10 mouse cellular contexts compared by ENCODE assay signal in genomic region chr1:89095642-89096424, GRCm38 (mm10). TPM values are rescaled to one million over a fixed set of nuclear protein-coding genes. Genes with fewer than 3 reads are reported as not detected.
DNase-seq lines count a peak whose midpoint lies in the region; ATAC-seq and TF ChIP-seq lines count a peak whose summit lies in the region.
"Had no signal": no experiment of that assay in that cellular context is flagged by ENCODE, and none has a peak within 500 bp of the region (broad histone marks: within the 10 kb centered on the region; RNA-seq: fewer than 3 reads in every experiment).

No protein-coding gene starts in this region.

- WGBS in heart, embryonic 14.5 days: 37% methylated on average over 14 of the region's 14 CpGs
- 33% methylated on average over 14 of the region's 14 CpGs for WGBS in embryonic facial prominence, embryonic 15.5 days
- WGBS in limb, embryonic 12.5 days: 20% methylated on average over 14 of the region's 14 CpGs

- peak overlapping the region; percentile 45; the same call in 1 of the 2 replicates for H3K9ac ChIP-seq in heart, embryonic 14.5 days (ENCODE audit: low read length)
- H3K9ac ChIP-seq in ES-Bruce4 (ENCODE audit: low read depth, poor library complexity, severe bottlenecking): peak overlapping the region; percentile 26
- H3K9ac ChIP-seq in embryonic facial prominence, embryonic 15.5 days: no peak overlapping the region
- no peak overlapping the region for H3K9ac ChIP-seq in limb, embryonic 12.5 days (replicated peaks)
- H3K9ac ChIP-seq: liver, embryonic 13.5 days had no signal

- 0 out of 2 replicates have a peak overlapping the region, but pooled peaks have one; percentile 41 for H3K4me2 ChIP-seq in heart, embryonic 14.5 days (ENCODE audit: low read length)
- no peak overlapping the region for H3K4me2 ChIP-seq in embryonic facial prominence, embryonic 15.5 days (replicated peaks)
- peak overlapping the region; percentile 36; the same call in 1 of the 2 replicates for H3K4me2 ChIP-seq in limb, embryonic 12.5 days
- H3K4me2 ChIP-seq: liver, embryonic 13.5 days had no signal

- H3K27ac ChIP-seq in heart, embryonic 14.5 days (replicated peaks in 1 of 2; ENCODE audit: control insufficient read depth in 1 of 2, insufficient read depth in 1 of 2, low read depth in 2 of 2, low read length in 2 of 2): peak overlapping the region in 1 of 2 experiments; percentile 19; a peak in 1 of 4 replicates
- peak overlapping the region; percentile 75 for H3K27ac ChIP-seq in ES-Bruce4 (ENCODE audit: insufficient read depth, low read length)
- H3K27ac ChIP-seq in embryonic facial prominence, embryonic 15.5 days (replicated peaks): no peak overlapping the region
- H3K27ac ChIP-seq in limb, embryonic 12.5 days: no peak overlapping the region
- H3K27ac ChIP-seq: liver, embryonic 13.5 days had no signal

- H3K27me3 ChIP-seq in heart, embryonic 14.5 days (ENCODE audit: control insufficient read depth, insufficient read depth, low read length): no peaks in the 10 kb centered on the region
- H3K27me3 ChIP-seq in ES-Bruce4 (ENCODE audit: control insufficient read depth, insufficient read depth, low read length, poor library complexity, severe bottlenecking): no peaks in the 10 kb centered on the region
- no peaks in the 10 kb centered on the region for H3K27me3 ChIP-seq in embryonic facial prominence, embryonic 15.5 days
- peaks cover 8% of the 10 kb centered on the region for H3K27me3 ChIP-seq in limb, embryonic 12.5 days

- no peaks in the 10 kb centered on the region for H3K36me3 ChIP-seq in heart, embryonic 14.5 days (ENCODE audit: control insufficient read depth, insufficient read depth, low read length)
- no peaks in the 10 kb centered on the region for H3K36me3 ChIP-seq in ES-Bruce4 (ENCODE audit: control insufficient read depth, insufficient read depth, low read length, poor library complexity, severe bottlenecking)
- no peaks in the 10 kb centered on the region for H3K36me3 ChIP-seq in embryonic facial prominence, embryonic 15.5 days
- H3K36me3 ChIP-seq in limb, embryonic 12.5 days: no peaks in the 10 kb centered on the region
- H3K36me3 ChIP-seq: liver, embryonic 13.5 days had no signal

- no peak for TF ChIP-seq CTCF in ES-Bruce4 (IDR thresholded peaks at IDR 0.05; ENCODE audit: low read depth, low read length)

- TF ChIP-seq POLR2A in ES-Bruce4 (IDR thresholded peaks at IDR 0.05; ENCODE audit: insufficient read depth, low read length): no peak

- ATAC-seq in heart, embryonic 14.5 days (ENCODE audit: insufficient number of reproducible peaks, insufficient read depth, low FRiP score, low read depth): 0 out of 2 replicates have a peak, but pooled peaks have one; percentile 20
- 0 out of 2 replicates have a peak, but pooled peaks have one; percentile 31 for ATAC-seq in embryonic facial prominence, embryonic 15.5 days (ENCODE audit: insufficient number of reproducible peaks, low FRiP score, low TSS enrichment, low read depth)
- ATAC-seq in limb, embryonic 12.5 days (ENCODE audit: insufficient number of reproducible peaks, insufficient read depth, low FRiP score, low TSS enrichment, low read depth): peak; percentile 63; the same call in 1 of the 2 replicates
- ATAC-seq in activated CD4-positive, CD25-positive, alpha-beta regulatory T cell, adult 4 months: no peak
- ATAC-seq in erythroblast, adult 5-6 weeks (replicated peaks; ENCODE audit: low FRiP score, poor library complexity, severe bottlenecking): no peak

- peaks cover 40 to 55% of the 10 kb centered on the region in 2 experiments for H3K4me1 ChIP-seq in heart, embryonic 14.5 days (ENCODE audit: control insufficient read depth in 2 of 2, insufficient read depth in 2 of 2, low read length in 2 of 2)
- peaks cover 18% of the 10 kb centered on the region for H3K4me1 ChIP-seq in ES-Bruce4 (ENCODE audit: control insufficient read depth, insufficient read depth, low read length)
- peaks cover 48% of the 10 kb centered on the region for H3K4me1 ChIP-seq in embryonic facial prominence, embryonic 15.5 days
- peaks cover 50% of the 10 kb centered on the region for H3K4me1 ChIP-seq in limb, embryonic 12.5 days (replicated peaks)

- no peak overlapping the region for H3K4me3 ChIP-seq in heart, embryonic 14.5 days (ENCODE audit: control insufficient read depth in 1 of 2, insufficient read depth in 1 of 2, low read depth in 1 of 2, low read length in 2 of 2)
- H3K4me3 ChIP-seq in ES-Bruce4 (ENCODE audit: low read depth, low read length): peak overlapping the region; percentile 22
- H3K4me3 ChIP-seq in embryonic facial prominence, embryonic 15.5 days (replicated peaks): no peak overlapping the region
- H3K4me3 ChIP-seq in limb, embryonic 12.5 days (replicated peaks): no peak overlapping the region
- H3K4me3 ChIP-seq: liver, embryonic 13.5 days had no signal

- peak; percentile 59; the same call in 1 of the 2 replicates for TF ChIP-seq EP300 in ES-Bruce4 (IDR thresholded peaks at IDR 0.05; ENCODE audit: insufficient read depth, low read depth, low read length)

- no peak for DNase-seq in heart, adult 18-20 months
- DNase-seq in urinary bladder, postnatal 14 days (ENCODE audit: low spot score): no peak
- DNase-seq: kidney, adult 18-20 months; liver, embryonic 13.5 days had no signal

- no peaks in the 10 kb centered on the region for H3K9me3 ChIP-seq in heart, embryonic 14.5 days (ENCODE audit: control insufficient read depth, low read length)
- no peaks in the 10 kb centered on the region for H3K9me3 ChIP-seq in ES-Bruce4 (replicated peaks; ENCODE audit: control insufficient read depth, insufficient read depth, low read length, poor library complexity, severe bottlenecking)
- no peaks in the 10 kb centered on the region for H3K9me3 ChIP-seq in embryonic facial prominence, embryonic 15.5 days (replicated peaks)
- no peaks in the 10 kb centered on the region for H3K9me3 ChIP-seq in limb, embryonic 12.5 days
- H3K9me3 ChIP-seq: liver, embryonic 13.5 days had no signal

RNA-seq across cellular contexts. Expression of gene Sh3bp4, which starts 25.6 kb away (rescaled TPM):
- polyA plus RNA-seq in heart, embryonic 14.5 days (2014; fragmentation: Nextera tagmentation; extraction: Ambion mirVana): 17.2 and 19.2 TPM in 2 replicates
- 10 to 100 TPM; 11.2 TPM for total RNA-seq in heart, adult 18-20 months (2021)
- 32.1 and 37.6 TPM in 2 replicates for polyA plus RNA-seq in ES-Bruce4 (2011; ENCODE audit: insufficient read depth, insufficient read length, low read depth, missing spikeins)
- 26.6 and 27.9 TPM in 2 replicates for polyA plus RNA-seq in embryonic facial prominence, embryonic 15.5 days (2015; fragmentation: Nextera tagmentation; extraction: Ambion mirVana)
- 22.3 and 23.1 TPM in 2 replicates for polyA plus RNA-seq in limb, embryonic 12.5 days (2016; fragmentation: Nextera tagmentation; extraction: Ambion mirVana)
- under 1 TPM; 0.09 to 0.61 TPM for polyA plus RNA-seq in activated CD4-positive, CD25-positive, alpha-beta regulatory T cell, adult 4 months (2017; shearing (Covaris generic))
- total RNA-seq in erythroblast, adult 5-6 weeks (2015; ENCODE audit: low replicate concordance): 0.21 TPM in 1 of 2 replicates, not detected in the other
- total RNA-seq in erythroblast, adult 5-6 weeks (2017; ENCODE audit: low replicate concordance): 0.51 TPM in 1 of 2 replicates, not detected in the other

Comparison
In these comparisons a context has a peak if more than half of its experiments do, and no peak if none do; other contexts are left out.
1. ATAC-seq: peak in heart, embryonic 14.5 days (single experiment), embryonic facial prominence, embryonic 15.5 days (single experiment) and limb, embryonic 12.5 days (single experiment); none in activated CD4-positive, CD25-positive, alpha-beta regulatory T cell, adult 4 months (single experiment) and erythroblast, adult 5-6 weeks (single experiment).
2. H3K9ac ChIP-seq: peak in heart, embryonic 14.5 days (single experiment) and ES-Bruce4 (single experiment); none in embryonic facial prominence, embryonic 15.5 days (single experiment) and limb, embryonic 12.5 days (single experiment).
3. RNA of gene Sh3bp4, which starts 25.6 kb away (polyA plus RNA-seq): 32.1 to 37.6 TPM in ES-Bruce4, 26.6 to 27.9 TPM in embryonic facial prominence, embryonic 15.5 days, 22.3 to 23.1 TPM in limb, embryonic 12.5 days and 17.2 to 19.2 TPM in heart, embryonic 14.5 days; 0.09 to 0.61 TPM in activated CD4-positive, CD25-positive, alpha-beta regulatory T cell, adult 4 months; every median in the first group is over 10 times any median in the second.